Mouse (Mus musculus): ENCODE measurements around the gene Ndrg2.

GRCm38 (mm10) chr14:51939005-51939404 lies 25.0 kb upstream of the Ndrg2 start:
- TF ChIP-seq POLR2A (IDR thresholded peaks at IDR 0.05; ENCODE audit: extremely low read depth, insufficient read depth, low read length), result no peak
- no peak for TF ChIP-seq CTCF (IDR thresholded peaks at IDR 0.05; ENCODE audit: extremely low read depth, insufficient read depth, low read length)
